Mouse (Mus musculus): ENCODE results near the gene Zfp369. TPM values are rescaled to one million over a fixed set of nuclear protein-coding genes. Genes with fewer than 3 reads are reported as not detected.

The Zfp369 gene
- polyA plus RNA-seq, 1 experiment from 2014 or later = 3.9 TPM

DNA sequence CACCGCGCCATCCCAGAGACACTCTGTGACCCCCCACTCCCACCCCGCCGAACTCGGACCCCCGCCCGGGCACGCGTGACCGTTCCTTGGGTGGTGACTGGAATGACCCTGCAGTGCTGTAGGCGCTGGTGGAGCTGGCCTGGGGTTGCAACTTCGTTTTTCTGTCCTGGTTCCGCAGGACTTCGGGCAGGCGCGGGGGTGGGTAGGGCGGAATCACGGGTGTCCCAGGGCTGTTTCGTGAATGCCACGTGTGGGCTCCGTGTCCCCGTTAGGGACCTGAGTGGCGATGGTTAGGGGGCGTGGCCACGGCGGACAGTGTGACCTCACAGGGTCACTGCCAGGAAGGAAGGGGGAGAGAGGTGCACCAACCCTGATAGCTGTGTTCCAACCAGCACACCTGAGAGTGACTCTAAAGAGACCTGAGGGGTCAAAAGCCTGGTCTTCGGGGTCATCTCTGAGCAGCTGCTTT is 36.3 kb upstream of the Zfp369 start:
- no peaks in the 10 kb centered on the region for H3K36me3 ChIP-seq (ENCODE audit: control insufficient read depth, insufficient read depth, low read length)
- TF ChIP-seq CTCF (IDR thresholded peaks at IDR 0.05; ENCODE audit: low read depth) (no peak), EP300 (optimal IDR thresholded peaks at IDR 0.05) (no peak)
- H3K9ac ChIP-seq (ENCODE audit: low read length) = peak overlapping the region; percentile 79
- H3K4me3 ChIP-seq (ENCODE audit: low read depth, low read length) = peak overlapping the region; percentile 81
- ATAC-seq (ENCODE audit: low FRiP score, low TSS enrichment) (no peak), DNase-seq (ENCODE audit: low spot score) (no peak)
- H3K27me3 ChIP-seq (ENCODE audit: control insufficient read depth, insufficient read depth, low read length) = no peaks in the 10 kb centered on the region
- no peak overlapping the region for H3K27ac ChIP-seq (replicated peaks)
- H3K4me1 ChIP-seq (replicated peaks; ENCODE audit: control insufficient read depth, insufficient read depth) = no peaks in the 10 kb centered on the region; the same call in 1 of the 2 replicates
- 0 out of 2 replicates have a peak, but pooled peaks cover 3% of the 10 kb centered on the region for H3K9me3 ChIP-seq (ENCODE audit: control insufficient read depth, low read length)
- 25% methylated on average over 25 of the region's 27 CpGs for WGBS
- peak overlapping the region; percentile 98 for H3K4me2 ChIP-seq (replicated peaks; ENCODE audit: low read depth)

GRCm38 (mm10) chr13:65243273-65243672 is 35.3 kb upstream of the Zfp369 start:
- Histone ChIP-seq H3K4me3 (ENCODE audit: low read depth, low read length) (no peak overlapping the region), H3K36me3 (ENCODE audit: control insufficient read depth, insufficient read depth, low read length) (no peaks in the 10 kb centered on the region), H3K27ac (replicated peaks) (no peak overlapping the region), H3K9ac (ENCODE audit: low read length) (no peak overlapping the region), H3K4me1 (replicated peaks; ENCODE audit: control insufficient read depth, insufficient read depth) (no peaks in the 10 kb centered on the region; the same call in 1 of the 2 replicates), H3K27me3 (ENCODE audit: control insufficient read depth, insufficient read depth, low read length) (no peaks in the 10 kb centered on the region), H3K9me3 (ENCODE audit: control insufficient read depth, low read length) (0 out of 2 replicates have a peak, but pooled peaks cover 3% of the 10 kb centered on the region), H3K4me2 (replicated peaks; ENCODE audit: low read depth) (no peak overlapping the region)
- ATAC-seq (ENCODE audit: low FRiP score, low TSS enrichment) (no peak), DNase-seq (ENCODE audit: low spot score) (no peak)
- TF ChIP-seq CTCF (IDR thresholded peaks at IDR 0.05; ENCODE audit: low read depth) = peak; percentile 53
- TF ChIP-seq EP300 (optimal IDR thresholded peaks at IDR 0.05) = no peak
- 92% methylated on average over 4 of the region's 4 CpGs for WGBS

DNA sequence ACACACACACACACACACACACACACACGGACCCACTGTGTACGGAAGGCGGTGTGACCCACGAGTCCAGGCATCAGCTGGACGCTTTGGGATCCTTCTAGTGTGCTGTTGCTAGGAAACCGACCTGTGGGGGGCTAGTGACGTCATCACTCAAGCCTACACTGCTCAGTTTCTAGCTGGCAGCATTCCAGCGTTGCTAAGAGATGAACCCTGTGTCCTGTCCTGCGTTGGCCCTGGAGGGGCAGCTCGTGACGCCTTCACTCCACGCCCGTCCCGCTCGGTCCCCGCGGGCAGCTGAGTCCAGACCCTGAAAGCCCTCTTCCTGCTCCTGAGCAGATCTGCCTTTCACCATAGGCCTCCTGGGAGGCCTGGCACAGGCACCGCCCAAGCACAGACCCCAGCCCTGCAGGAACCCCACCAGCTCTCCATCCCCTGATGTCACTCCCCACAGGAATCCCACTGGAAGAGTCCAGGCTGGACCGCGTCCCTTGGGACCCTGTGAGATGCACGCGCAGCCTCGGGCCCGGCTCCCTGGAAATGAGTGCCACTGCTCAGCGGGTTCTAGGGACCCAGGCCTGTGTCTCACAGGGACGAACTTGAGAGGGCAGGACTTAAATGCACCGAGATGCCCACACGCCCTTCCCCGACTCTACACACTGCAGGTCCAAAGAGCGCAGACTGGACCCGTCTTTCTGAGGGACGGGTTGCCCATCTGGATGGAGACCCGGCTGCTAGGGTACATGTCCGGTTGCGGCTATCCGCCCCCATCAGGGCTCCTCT is 20.2 kb upstream of the Zfp369 start:
- Histone ChIP-seq H3K4me1 (replicated peaks; ENCODE audit: control insufficient read depth, insufficient read depth) (no peaks in the 10 kb centered on the region), H3K27ac (replicated peaks) (no peak overlapping the region), H3K4me3 (ENCODE audit: low read depth, low read length) (peak overlapping the region; percentile 10), H3K9ac (ENCODE audit: low read length) (no peak overlapping the region), H3K36me3 (ENCODE audit: control insufficient read depth, insufficient read depth, low read length) (no peaks in the 10 kb centered on the region), H3K9me3 (ENCODE audit: control insufficient read depth, low read length) (peaks cover 17% of the 10 kb centered on the region; the same call in 1 of the 2 replicates), H3K27me3 (ENCODE audit: control insufficient read depth, insufficient read depth, low read length) (no peaks in the 10 kb centered on the region), H3K4me2 (replicated peaks; ENCODE audit: low read depth) (peak overlapping the region; percentile 35)
- 26% methylated on average over 36 of the region's 36 CpGs for WGBS
- ATAC-seq (ENCODE audit: low FRiP score, low TSS enrichment) = peak; percentile 58
- no peak for DNase-seq (ENCODE audit: low spot score)
- TF ChIP-seq CTCF (IDR thresholded peaks at IDR 0.05; ENCODE audit: low read depth) (no peak), EP300 (optimal IDR thresholded peaks at IDR 0.05) (no peak)

DNA sequence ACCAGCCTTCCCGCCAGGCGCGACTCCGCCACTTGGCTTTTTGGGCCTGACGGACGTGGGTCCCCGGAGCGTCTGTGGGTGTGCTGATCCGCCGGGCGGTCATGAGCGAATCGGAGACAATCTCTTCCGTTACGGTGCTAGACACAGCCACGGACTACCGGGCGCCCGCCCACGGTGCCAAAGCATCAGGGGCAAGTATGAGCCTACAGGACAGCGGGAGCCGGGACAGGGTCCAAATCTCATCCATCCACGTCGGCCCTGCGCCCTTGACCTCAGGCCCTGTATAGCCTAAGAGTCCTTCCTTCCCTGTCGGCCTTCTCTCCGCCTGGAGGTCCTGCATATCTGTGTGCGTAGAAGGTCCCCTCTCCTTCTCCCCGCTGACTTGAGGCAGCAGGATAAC is 19.4 kb upstream of the Zfp369 start, which contains the start of gene Gm10775:
Gene Gm10775 (plus strand): TSS at position 301 of the 400 bp plus-strand sequence.
- WGBS = 45% methylated on average over 27 of the region's 29 CpGs
- TF ChIP-seq EP300 (optimal IDR thresholded peaks at IDR 0.05) = no peak
- no peak for DNase-seq (ENCODE audit: low spot score)
- Histone ChIP-seq H3K4me1 (replicated peaks; ENCODE audit: control insufficient read depth, insufficient read depth) (no peaks in the 10 kb centered on the region), H3K4me2 (replicated peaks; ENCODE audit: low read depth) (peak within 1 kb of the TSS; percentile 35), H3K36me3 (ENCODE audit: control insufficient read depth, insufficient read depth, low read length) (no peaks in the 10 kb centered on the region), H3K27ac (replicated peaks) (no peak within 1 kb of the TSS), H3K9me3 (ENCODE audit: control insufficient read depth, low read length) (peaks cover 19% of the 10 kb centered on the region; the same call in 1 of the 2 replicates), H3K9ac (ENCODE audit: low read length) (no peak within 1 kb of the TSS), H3K27me3 (ENCODE audit: control insufficient read depth, insufficient read depth, low read length) (no peaks in the 10 kb centered on the region), H3K4me3 (ENCODE audit: low read depth, low read length) (peak within 1 kb of the TSS; percentile 10)
- 0 out of 2 replicates have a peak, but pooled peaks have one; percentile 19 for ATAC-seq (ENCODE audit: low FRiP score, low TSS enrichment)

- peaks cover 19% of the 10 kb centered on the region; the same call in 1 of the 2 replicates for H3K9me3 ChIP-seq (ENCODE audit: control insufficient read depth, low read length)
- no peak overlapping the region for H3K4me2 ChIP-seq (replicated peaks; ENCODE audit: low read depth)
- H3K27ac ChIP-seq (replicated peaks) = no peak overlapping the region
- H3K36me3 ChIP-seq (ENCODE audit: control insufficient read depth, insufficient read depth, low read length) = no peaks in the 10 kb centered on the region
- H3K4me3 ChIP-seq (ENCODE audit: low read depth, low read length) = no peak overlapping the region
- H3K4me1 ChIP-seq (replicated peaks; ENCODE audit: control insufficient read depth, insufficient read depth) = no peaks in the 10 kb centered on the region
- TF ChIP-seq EP300 (optimal IDR thresholded peaks at IDR 0.05) (no peak), CTCF (IDR thresholded peaks at IDR 0.05; ENCODE audit: low read depth) (no peak)
- DNase-seq (ENCODE audit: low spot score) (no peak), ATAC-seq (ENCODE audit: low FRiP score, low TSS enrichment) (no peak)
- H3K27me3 ChIP-seq (ENCODE audit: control insufficient read depth, insufficient read depth, low read length) = no peaks in the 10 kb centered on the region
- H3K9ac ChIP-seq (ENCODE audit: low read length) = no peak overlapping the region
- 96% methylated on average over 5 of the region's 5 CpGs for WGBS
Observed at GRCm38 (mm10) chr13:65262086-65262485, 16.5 kb upstream of the Zfp369 start.

DNA sequence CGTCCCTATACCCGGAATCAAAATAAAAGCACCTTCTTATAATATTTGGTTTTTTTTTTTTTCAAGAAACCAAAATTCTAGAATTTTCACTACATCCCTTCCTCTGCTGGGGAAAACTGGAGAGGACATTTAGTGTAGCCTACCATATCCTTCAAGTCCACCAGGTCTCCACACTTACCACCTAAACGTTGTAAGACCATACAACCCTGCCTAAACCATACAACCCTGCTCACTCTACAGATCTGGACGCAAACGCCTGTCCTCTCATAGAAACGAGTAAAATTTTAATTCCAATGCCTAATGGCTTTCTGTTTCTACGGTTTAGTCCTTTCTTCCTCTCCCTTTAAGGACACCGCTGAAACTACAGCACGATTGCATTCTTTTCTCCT is 626 bp upstream of the Zfp369 start:
- no peaks in the 10 kb centered on the region for H3K4me1 ChIP-seq (replicated peaks; ENCODE audit: control insufficient read depth, insufficient read depth)
- H3K9ac ChIP-seq (ENCODE audit: low read length) = peak overlapping the region; percentile 66
- H3K36me3 ChIP-seq (ENCODE audit: control insufficient read depth, insufficient read depth, low read length) = no peaks in the 10 kb centered on the region
- H3K4me2 ChIP-seq (replicated peaks; ENCODE audit: low read depth) = peak overlapping the region; percentile 65
- DNase-seq (ENCODE audit: low spot score) = no peak
- H3K4me3 ChIP-seq (ENCODE audit: low read depth, low read length) = peak overlapping the region; percentile 68
- H3K27me3 ChIP-seq (ENCODE audit: control insufficient read depth, insufficient read depth, low read length) = no peaks in the 10 kb centered on the region
- no peak for TF ChIP-seq EP300 (optimal IDR thresholded peaks at IDR 0.05)
- no peak for TF ChIP-seq CTCF (IDR thresholded peaks at IDR 0.05; ENCODE audit: low read depth)
- no peaks in the 10 kb centered on the region for H3K9me3 ChIP-seq (ENCODE audit: control insufficient read depth, low read length)
- 6% methylated on average over 9 of the region's 9 CpGs for WGBS
- peak overlapping the region; percentile 71 for H3K27ac ChIP-seq (replicated peaks)
- ATAC-seq (ENCODE audit: low FRiP score, low TSS enrichment) = peak; percentile 50; the same call in 1 of the 2 replicates
